Mouse (Mus musculus) gastrocnemius, postnatal 25 days (tissue): ENCODE measurements at regions not wholly inside any gene's neighbourhood (a gene's known extent, or its start where the extent isn't known, plus 50 kb on each side); places are given as distances from the start of the nearest gene placed in this dataset.

Source experiments
- DNase-seq: peaks from one replicate; pipeline ENCODE4 v3.0.0; 2022

DNA sequence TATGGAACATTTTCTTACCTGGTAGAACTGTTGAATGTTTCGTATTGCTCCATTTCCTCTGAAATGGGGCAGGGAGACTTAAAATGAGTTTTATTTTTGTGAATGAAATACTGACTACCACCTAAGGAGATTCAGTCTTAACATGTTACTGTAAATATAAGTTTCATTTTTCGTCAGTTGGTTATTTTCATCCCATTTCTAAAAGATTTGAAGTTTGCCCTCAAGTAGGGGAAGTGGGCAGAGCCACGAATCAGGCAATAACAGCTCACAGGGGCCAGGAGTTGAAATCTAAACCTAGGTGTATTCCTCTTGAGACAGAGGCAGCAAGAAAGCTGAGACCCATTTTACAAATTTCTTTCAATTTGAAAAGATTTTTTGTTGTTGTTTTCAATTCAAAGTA is 88.6 kb upstream of the Ahr start:
- no peak for DNase-seq

DNA sequence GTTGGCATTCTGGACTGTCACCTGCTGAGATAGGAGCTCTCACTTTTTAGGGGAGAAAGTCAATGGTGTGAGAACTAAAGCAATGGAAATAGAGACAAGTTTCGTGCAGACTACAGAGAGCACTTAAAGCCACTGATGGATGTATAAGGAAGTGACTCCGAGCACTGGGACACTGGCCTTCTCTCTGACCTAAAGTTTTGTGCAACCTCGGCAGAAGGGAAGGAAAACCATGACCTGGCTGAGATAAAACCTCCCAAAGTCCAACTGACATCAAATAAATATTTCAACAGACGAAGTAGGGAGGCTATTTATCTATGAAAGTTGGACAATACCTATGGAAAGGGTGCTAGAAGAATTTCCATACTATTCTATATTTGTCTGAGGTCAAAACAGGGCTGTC is 80.0 kb upstream of the Ahr start:
- no peak for DNase-seq

DNA sequence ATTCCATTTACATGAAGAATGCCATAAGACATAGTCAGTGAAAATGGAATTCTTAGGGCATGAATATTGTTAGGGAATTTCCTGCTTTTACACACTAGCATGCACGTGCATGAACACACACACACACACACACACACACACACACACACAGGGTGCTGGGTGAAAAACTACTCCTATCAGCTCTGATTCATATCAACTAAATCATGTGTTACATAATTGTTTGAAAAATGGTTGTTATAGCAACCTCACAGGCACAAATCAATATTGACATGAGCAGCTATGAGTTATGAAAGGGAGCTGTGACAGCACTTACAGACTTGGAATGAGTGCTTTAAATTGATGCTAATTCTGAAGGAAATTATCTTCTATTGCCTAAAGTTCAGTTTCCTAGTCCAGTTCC is 72.8 kb upstream of the Ahr start:
- no peak for DNase-seq

DNA sequence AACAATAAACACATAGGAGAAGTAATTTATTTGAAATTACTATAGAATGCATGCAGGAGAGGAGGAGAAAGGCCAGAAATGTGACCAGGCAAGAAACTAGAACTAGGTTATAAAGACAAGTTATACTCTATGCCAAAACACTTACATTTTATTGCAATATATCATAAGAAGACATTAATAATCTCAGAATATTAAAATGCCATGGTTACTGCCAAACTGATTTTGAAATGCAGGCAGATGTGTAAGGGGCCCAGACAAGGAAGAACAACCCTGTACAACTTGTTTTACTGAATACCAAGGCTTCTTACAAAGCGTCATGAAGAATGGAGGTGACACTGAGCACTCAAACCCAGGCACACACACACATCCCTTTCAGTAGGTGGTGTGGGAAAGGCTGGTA is 68.9 kb upstream of the Ahr start:
- DNase-seq = no peak

DNA sequence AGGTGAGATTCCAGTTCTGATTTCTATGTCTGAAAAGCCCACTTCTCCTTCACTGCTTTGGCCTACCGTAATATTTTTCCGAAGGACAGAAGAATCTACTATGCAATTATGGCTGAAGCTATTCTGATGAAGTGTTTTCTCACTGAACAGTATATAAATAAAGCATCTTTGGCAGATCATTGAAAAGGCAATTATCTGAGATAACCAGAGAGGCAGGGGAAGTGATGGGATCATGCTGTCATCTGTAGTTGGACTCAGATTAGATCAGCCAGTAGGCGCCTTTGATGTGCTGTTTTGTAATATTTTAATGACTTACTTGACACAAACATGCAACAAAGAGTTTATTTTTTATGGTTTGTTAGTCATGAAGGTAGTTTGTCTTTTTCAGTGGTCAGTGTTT is 67.8 kb upstream of the Ahr start:
- DNase-seq = no peak

DNA sequence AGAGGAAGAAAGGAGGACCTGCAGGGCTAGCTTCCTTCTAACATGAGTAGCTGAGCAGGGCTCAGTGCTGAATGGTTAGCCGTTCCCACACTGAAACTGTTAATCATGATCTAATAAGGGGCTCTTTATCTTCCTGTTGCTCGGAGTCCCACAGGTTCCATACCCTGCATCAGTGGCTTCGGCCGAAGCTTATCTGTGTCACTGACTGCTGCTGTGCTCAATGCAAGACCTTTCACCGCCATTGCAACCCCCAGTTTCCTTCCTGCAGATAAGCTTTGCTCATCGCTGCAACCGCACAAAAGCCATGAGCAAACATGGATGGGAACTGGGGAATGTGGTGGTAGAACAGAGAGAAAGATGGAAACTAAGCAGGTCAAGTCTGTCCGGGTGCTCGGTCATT is 63.5 kb upstream of the Ahr start:
- no peak for DNase-seq

DNA sequence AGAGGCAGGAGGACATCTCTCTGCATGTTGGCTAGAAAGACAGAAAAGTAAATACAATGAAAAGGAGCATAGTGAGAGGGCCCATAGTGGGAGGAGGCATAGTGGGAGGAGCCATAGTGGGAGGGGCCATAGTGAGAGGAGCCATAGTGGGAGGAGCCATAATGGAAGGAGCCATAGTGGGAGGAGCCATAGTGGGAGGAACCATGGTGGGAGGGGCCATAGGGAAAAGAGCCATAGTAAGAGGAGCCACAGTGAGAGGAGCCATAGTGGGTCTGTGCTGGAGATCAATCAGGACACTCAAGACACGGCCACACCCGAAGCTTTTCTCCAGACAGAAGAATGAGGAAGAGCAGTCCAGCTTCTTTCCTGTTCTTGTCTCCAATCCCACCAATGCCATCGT is 58.0 kb upstream of the Ahr start:
- no peak for DNase-seq
